Mouse (Mus musculus) kidney, adult 8-10 months (tissue): Measurements from ENCODE around the gene Brip1.
A peak's percentile ranks its signal among the peaks of the same experiment; 100 is the strongest.

Experiments
- DNase-seq, 2 experiments: peaks; one replicate each; pipeline ENCODE4 v3.0.0; 2022

Brip1 gene

DNA sequence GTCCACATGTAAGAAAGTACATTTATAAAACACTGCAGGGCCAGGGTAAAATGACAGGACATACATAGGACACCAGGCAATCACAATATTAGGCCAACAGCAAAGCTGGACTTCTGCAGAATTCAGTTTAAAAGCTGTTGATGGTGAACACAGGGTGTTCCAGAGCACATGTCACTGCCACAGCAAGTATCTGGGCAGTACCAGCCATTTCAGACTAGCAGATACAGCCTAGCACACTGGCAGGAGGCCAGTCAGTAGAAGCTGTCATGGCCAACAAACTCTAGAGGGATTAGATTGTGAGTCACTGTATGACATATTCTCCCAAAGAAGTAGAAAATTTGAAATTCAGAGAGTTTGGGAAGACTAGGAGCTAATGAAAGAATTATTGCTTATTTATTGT is 94.4 kb downstream of the Brip1 start:
- DNase-seq = no peak

DNA sequence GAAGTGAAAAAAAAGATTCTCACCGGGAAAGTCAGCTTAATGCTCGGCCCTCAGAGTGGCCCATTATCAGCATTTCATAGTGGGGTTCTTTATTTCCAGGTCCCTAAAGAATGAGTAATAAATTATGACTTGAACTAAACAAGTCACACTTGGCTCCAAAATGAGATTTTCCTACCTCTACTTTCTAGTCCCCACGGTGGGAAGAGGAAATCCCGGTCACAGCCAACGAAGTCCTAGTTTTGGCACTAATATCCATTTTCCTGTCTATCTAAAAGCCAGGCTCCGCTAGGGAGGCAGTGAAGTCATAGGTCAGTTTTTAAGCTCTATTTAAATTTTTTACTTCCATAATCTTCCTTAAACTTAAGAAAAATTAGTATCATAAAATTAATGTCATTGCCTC is 99.8 kb downstream of the Brip1 start:
- peak; percentile 24 to 27 for DNase-seq

DNA sequence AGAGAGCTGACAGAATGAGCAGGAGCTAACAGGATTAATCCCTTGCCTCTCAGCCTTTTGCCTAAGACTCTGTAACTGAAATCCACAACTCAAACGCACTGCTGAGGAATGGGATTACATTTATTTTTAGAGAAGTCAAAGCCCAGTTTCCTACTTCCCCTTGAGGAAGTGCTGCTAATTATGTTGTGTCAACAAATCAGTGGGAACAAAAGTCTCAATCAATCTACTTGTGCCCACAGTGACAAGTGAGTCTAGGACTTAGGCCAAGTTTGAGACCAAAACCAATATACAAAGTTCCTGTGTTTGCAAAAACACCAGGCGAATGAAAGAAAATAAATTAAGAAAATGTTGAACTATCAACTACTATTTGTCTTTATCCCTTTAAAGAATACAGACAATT is 101.7 kb downstream of the Brip1 start:
- peak in 1 of 2 experiments; percentile 14 for DNase-seq

DNA sequence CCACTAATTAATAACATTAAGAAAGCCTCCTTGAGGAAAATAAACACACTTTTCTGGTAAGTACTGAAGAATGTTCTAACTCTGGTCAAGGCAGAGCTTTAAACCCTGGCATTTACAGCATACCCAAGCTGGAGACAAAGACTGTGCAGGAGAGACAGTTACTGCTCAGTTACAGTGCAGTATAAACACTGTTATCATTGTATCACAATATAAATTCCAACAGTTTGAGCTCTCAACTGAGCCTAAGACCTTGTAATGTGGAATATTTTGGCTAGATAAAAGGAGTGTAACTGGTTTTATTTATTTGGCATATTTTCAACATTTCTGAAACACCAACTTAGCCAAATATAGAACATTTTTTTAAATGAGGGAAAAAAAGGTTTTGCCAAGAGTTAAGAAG is 112.2 kb downstream of the Brip1 start:
- no peak for DNase-seq

DNA sequence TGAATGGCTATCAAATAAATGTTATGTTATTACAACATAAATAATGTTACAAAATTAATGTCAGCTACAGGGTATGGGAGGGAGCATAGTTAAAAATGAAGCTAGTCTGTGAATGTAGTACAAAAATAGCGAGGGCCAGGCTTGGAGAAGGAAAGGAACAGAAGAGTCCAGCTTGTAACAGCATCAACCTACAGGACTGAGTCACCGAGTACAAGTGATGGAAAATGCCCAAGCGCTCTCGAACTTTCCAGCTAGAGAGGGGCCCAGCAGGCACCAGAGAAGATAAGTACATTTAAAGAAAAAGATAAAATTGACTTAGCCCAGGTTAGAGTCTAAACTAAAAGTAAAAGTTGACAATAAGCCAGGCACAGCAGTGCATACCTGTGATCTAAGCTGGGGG is 116.5 kb downstream of the Brip1 start:
- DNase-seq = no peak

DNA sequence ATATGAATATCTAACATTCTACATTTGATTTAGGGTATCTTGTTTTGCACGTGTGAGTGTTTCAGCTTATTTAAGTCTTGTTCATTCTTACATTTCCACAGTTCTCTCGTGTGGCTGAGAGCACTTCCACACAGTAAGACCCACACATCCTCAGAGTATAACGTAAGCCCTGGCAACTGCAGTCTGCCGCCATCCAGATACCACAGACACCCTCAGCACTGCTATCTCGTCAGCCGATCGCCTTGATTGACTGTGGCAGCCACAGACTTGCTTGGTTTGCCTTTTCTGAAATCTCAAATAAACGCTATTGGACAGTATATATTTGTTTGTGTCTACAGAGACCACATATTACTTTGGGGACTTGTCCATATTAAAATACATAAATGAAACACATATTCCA is 123.0 kb downstream of the Brip1 start:
- no peak for DNase-seq

DNA sequence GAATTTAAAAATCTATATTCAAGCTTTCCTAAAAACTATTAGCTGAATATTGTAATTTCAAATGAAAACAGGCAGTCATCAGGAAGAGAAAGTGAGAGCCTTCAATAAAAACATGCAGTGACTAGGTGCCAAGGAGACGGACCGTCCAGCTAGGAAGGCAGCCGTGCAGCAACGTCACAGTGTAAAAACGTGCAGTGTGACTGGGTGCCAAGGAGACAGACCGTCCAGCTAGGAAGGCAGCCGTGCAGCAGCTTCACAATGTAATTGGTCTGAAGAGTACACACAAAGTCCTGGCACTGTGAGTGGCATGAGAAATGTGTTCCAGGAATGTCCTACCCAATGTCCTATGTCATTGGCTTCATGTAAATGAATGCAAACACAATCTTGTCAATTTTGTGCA is 124.0 kb downstream of the Brip1 start:
- DNase-seq = no peak

DNA sequence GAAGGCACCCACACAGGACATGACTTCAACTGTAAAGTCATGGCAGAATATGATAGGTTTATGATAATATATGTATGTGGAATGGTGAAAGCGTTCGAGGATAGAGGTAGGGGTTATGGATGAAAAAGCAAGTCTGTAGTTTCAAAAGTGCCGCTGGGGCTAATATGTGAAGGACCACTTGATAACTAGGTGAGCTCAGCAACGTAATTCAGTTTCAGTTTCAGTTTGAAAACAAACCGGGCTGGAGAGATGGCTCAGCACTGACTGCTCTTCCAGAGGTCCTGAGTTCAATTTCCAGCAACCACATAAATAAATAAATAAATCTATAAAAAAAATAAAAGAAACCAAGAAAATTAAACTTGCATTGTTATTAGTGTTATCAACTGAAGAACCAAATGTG is 124.6 kb downstream of the Brip1 start:
- no peak for DNase-seq

DNA sequence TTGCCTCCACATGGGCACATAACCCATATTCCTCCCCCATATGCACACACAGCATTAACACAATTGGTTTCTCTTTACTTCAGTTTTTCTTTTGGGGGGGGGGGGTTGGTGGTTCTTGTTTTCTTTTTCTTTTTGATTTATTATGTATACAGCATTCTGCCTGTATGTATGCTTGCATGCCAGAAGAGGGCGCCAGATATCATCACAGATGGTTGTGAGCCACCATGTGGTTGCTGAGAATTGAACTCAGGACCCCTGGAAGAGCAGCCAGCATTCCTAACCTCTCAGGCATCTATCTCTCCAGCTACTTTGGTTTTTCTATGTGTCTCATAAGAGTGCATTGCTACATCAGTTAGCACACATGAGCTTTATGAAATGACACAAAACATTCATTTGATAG is 125.6 kb downstream of the Brip1 start:
- no peak for DNase-seq

DNA sequence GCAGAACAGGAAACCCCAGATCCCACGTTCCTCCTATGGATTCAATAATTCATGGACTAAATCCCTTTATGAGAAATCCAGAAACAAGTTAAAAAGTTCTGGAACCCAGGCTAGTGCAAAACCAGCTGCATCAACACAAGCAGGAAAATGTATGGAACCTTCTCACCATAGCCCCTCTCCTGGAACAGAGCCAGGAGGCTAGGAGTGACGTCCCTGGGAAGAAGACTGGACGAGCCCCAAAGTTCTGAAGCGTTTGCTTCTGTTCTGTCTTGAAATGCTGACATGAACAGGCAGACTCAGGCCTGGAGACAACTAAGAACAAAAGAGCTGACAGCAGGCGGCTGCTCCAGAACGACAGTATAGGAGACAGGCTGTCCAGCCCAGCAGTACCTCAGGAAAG is 132.3 kb downstream of the Brip1 start:
- DNase-seq = no peak

DNA sequence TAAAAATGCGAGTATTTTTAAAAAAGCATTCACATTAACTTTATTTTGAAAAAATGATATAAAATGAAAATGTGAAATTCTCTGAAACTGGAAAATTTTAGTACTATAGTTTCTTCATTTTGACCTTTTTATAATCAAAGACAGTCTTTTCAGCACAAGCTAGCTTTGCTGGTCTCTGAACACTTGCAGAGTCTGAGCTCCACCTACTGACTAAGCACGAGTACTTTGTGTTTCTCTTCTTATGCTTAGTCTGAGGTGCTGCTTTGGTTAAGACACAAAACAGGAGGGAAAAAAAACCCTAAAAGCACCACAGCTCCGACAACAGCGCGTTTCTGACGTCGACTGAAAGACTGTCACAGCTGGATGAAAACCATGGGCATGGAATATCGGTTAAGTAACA is 133.8 kb downstream of the Brip1 start:
- DNase-seq = no peak

DNA sequence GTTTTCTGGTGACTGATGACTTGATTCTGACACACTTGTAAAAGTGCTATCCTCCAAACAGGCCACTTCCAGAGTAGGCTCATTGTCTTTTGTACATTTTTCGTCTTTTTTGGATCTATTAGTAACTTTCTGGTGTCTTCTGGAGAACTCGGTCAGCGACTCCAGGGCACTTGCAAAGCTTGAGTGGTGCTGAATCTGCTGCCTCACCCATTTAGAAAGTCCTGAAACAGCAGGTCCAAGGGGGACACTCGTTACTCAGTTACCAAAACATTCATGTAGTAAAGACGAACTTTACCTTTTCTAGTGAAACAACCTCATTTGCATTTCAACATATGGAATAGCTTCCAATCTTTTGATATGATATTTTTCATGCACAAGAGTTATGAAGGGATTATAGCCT is 136.1 kb downstream of the Brip1 start:
- DNase-seq = peak; percentile 20 to 33

DNA sequence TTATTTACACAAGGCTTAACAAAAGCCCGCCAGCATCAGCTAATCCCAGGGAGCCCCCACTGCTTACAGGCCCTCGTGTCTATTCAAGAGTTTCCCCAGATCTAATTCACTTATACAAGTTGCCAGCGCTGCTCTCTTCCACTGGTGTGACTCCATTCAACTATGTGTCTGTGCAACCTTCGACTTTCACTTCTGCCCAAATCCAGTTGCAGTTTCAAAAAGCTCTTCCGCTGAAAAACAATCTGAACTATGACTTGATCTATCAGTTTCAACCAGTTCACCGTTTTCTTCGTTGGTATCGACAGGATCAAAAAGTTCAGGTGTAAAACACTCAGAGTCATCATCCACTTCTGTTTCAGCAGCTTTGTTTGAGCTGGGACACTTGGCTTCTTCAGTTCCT is 139.8 kb downstream of the Brip1 start:
- no peak for DNase-seq

DNA sequence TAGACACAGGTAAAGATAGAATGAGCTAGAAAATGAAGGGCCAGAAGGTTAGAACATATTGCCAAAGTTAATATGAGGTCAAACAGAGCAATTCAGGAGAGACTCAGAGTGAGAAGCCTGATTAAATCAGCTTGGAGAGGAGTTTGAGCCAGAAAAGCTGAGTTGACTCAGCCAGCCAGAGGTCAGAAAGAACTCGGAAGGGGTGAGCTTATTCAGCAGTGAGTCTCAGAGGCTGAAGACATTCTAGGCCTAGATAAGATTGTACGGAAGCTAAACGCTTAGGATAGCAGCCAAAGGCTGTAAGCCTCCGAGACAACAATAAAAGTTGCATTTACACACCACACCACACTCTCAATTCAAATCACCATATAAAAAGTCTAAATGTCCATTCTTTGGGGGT is 141.9 kb downstream of the Brip1 start:
- DNase-seq = peak; percentile 11 to 21

DNA sequence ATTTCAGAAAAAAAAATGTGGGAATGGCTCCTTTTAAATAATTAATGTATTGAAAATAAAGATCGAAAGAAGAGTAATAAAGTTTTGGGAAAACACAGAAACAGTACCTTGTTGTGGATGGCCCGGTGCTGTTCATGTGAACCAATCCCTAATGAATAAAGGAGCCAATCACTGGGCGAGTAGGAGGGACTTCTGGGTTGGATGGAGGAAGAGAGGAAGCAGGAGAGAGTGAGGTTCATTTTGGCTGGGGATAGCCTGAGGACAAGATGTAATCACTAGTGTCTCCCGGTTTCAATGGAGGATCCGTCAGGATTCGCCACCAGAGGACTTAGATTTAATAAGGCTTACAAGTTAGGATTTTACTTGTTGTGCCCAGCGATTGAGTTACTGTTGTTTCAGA is 145.2 kb downstream of the Brip1 start:
- DNase-seq = no peak

DNA sequence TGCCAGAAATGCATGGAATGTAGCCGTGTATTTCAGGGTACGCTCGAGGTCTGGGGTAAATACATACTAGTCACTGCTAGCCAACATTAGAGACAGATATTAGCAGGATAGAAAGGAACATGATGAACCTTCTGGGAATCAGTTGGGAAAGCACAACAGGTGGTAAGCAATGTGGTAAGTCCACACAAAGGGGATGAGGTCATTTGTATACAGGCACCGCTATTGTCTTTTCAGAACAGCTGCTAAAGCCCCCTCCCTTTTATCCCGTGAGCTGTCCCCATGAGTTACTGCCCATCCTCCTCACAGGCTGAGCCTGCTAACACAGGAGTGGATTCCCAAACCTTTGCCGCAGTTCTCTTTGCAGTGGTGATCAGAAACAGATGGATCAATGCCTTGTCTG is 149.6 kb downstream of the Brip1 start:
- no peak for DNase-seq

DNA sequence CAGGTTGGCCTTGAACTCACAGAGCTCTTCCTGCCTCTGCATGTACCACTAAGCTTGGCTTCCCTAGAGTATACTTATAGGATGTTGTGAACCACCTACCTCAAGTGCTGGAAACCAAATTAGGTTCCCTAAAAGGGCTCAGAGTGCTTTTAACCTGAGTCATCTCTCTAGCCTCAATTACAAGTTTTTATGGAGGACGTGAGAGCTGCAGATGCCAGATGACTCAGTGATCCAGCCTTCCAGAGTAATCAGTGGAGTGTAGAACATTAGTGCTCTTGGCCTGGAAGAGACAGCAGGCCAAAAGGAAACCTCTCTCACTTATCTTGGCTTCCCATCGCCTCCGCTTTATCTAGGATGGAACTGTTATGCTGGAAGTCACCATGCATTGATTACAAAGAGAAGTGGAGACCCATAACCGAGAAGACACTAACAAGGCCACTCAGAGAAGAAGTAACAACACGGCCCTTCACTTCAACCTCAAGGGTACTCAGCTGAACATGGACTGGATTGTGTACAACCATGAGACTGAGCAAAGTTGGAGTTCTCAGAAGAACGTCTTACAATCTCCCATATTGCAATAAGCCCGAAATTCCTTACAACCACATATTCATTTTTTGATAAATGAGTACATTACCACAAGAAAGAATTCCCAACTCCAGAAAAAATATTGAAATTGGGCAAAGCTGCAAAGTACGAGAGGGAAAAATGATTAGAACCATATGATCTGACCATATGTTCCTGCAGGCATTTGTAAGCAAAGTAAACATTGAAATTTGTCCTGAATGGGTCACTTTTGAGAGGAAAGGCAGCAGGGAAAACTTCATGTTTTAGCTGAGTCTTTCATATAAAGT is 150.3 kb downstream of the Brip1 start:
- no peak for DNase-seq

DNA sequence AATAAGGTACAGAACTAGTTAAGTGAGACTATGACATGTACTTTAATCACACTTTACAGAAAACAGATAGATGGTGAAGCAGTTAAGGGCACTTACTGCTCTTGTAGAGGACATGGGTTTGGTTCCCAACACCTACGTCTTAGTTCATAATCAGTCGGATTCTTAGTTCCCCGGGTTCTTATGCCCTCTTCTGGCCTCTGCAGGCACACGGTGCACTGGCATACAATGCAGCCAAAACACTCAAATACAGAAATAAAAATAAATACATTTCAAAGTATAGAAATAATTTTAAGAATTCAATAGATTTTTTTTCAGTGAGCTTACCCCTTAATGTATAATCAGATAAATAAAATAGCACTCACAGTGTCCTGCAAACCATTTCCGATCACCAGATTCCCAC is 161.0 kb downstream of the Brip1 start:
- DNase-seq = no peak

DNA sequence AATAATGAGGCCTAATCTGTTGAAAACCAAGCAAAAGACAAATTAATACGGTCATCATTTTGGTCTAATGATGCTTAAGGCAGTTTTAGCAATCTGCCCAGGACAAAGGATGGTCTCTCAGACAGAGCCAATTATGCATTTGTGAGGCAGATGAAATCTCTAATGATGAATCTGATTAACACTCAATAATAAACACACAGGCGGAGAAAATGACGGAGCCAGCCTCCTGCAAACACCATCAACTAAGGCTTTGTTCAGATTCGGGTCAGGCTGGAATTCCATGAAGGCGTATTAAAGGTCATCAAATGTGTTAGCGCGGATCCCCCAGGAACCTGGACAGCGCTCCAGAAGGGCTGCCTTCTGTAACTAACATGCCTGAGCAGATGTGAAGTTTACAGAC is 161.6 kb downstream of the Brip1 start:
- DNase-seq = no peak

DNA sequence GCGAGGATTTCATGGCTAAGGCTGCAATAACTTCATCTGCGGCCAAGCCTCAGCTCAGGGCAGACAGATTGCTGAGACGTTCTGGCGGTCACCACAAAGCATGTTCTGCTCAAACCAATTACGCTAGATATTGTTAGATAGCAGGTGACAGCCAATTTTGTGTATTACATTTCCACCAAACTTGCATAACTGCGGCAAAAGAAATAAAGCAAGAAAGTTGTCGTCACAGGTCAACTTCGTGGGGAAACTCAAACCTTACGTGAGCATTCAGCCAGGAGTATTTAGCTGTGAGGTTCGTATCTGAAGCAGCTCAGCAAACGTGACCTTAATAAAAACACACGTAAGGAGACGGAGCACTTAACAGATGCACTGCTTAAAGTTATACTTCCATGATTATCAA is 162.3 kb downstream of the Brip1 start:
- DNase-seq = no peak

DNA sequence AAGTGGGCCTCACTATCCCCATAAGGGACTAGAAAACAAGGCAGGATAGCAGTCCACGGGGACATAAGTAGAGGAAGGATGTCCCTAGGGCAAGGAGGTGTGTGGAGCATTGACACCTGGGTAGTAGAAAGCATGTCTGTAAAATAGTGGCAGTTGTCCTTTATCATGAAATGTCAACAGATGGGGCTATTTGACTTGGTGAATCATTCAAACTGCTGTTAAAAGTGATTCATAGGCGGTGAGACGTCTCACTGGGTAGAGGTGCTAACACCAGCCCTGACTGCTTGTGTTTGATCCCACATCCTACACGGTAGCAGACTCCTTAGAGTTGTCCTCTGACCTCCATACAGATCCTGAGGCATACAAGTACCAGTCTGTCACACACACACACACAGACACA is 168.1 kb downstream of the Brip1 start:
- DNase-seq = no peak

DNA sequence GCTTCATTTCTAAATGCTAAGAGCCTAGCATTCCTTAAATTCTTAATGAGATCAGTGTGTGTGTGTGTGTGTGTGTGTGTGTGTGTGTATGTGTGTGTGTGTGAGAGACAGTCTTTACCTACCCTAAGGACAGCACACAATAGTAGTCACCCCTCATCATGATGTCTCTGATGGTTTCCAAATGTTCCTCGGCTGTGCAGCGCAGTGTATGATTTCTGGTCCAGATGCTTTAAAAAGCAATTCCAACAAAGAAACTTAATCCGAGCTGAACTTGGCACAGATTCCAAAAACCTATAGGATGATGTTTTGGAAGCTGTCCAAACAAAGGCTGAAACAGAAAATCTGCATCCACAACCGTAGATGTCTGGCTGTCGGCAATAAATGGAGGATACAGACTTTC is 173.0 kb downstream of the Brip1 start:
- DNase-seq = no peak

DNA sequence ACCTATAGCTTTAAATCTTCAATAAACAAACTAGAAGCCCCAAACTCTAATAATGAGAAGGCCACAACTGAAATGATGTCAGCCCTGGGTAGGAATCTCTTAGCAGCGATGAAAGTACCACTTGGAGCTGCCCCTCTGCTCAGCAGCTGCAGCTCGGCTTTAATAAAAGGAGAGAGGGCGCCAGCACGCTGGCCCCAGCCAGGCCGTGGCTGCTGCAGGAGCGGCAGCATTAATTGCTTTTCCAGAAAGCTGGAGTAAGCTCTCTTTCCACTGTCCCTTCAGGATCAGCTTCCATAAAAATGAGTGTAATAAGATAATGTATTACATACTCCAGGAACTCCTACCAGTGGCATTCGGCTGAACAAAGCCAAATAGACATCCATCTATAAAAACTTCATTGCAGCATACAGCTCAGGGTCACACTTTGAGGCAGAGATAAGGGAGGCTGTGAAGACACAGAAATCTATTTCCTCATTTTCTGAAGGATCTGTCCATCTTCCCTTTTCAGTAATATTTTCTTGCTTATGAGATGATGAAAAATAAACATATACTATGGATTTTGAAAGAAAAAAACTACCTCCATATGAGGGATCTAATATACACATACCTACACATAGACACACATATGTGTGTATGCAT is 174.3 kb downstream of the Brip1 start:
- no peak for DNase-seq

DNA sequence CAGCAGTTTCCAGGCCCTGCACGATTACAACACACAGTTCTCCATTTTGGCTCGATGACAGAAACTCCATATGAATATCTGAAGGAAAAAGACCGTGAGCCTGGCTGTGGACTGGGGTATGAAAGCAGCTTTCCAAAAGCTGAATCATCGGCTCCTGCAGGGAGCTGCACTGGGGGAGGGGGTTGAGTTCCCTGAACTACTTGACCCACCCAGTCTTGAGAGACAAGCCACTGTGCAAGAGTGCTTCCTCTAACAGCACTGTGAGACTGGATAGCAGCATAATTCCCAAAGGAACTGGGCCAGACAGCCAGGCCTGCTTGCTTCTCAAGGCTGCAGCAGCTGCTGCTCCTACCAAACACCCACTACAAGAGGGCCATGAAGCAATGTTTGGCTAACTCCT is 178.6 kb downstream of the Brip1 start:
- DNase-seq = no peak

DNA sequence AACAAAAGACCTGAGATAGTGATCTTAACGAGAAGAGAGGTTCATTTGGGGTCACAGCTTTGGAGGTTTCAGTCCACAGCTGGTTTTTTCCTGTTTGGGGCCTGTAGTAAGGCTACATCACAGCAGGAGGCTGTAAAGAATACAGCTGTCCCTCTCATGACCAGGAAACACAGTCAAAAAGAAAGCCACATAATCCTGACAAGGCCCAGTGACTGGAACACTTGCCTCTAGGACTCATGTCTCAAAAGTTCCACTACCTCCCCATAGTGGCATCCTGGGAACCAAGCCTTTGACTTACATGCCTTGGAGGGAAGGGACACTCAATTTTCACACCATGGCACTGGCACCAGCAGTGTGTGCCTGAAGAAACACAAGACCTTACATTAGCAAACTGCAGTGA is 181.0 kb downstream of the Brip1 start:
- DNase-seq = no peak
